9 mouse cellular contexts compared by ENCODE assay signal in genomic region chr1:152779071-152779737, GRCm38 (mm10). TPM values are rescaled to one million over a fixed set of nuclear protein-coding genes. Genes with fewer than 3 reads are reported as not detected.
DNase-seq lines count a peak whose midpoint lies in the region; ATAC-seq and TF ChIP-seq lines count a peak whose summit lies in the region.
"Had no signal": no experiment of that assay in that cellular context is flagged by ENCODE, and none has a peak within 500 bp of the region (broad histone marks: within the 10 kb centered on the region; RNA-seq: fewer than 3 reads in every experiment).

No protein-coding gene starts in this region.

- H3K9me3 ChIP-seq in hindbrain, postnatal 0 days (ENCODE audit: low read length): no peaks in the 10 kb centered on the region

- TF ChIP-seq CTCF in Patski (IDR thresholded peaks at IDR 0.05): peak; percentile 94
- peak; percentile 50; the same call in 1 of the 2 replicates for TF ChIP-seq CTCF in cerebellum, adult 2 months (IDR thresholded peaks at IDR 0.05; ENCODE audit: borderline replicate concordance, insufficient read depth, low read depth, low read length)
- TF ChIP-seq CTCF in hindbrain, postnatal 0 days (IDR thresholded peaks at IDR 0.05; ENCODE audit: low read depth): peak; percentile 64

- no peak overlapping the region for H3K4me3 ChIP-seq in cerebellum, adult 2 months (replicated peaks; ENCODE audit: insufficient read depth, low read depth, low read length)
- no peak overlapping the region for H3K4me3 ChIP-seq in hindbrain, postnatal 0 days (ENCODE audit: low read length)

- no peak for TF ChIP-seq POLR2A in cerebellum, adult 2 months (IDR thresholded peaks at IDR 0.05; ENCODE audit: borderline replicate concordance, insufficient read depth, low read length)

- CTCF ChIA-PET in Patski (lab: Charles Lee): interaction anchor here (1.2 to 1.7 kb wide), 4 partner anchors 11 to 159 kb away, joined by 3 to 6 read pairs (median 4); no protein-coding TSS in a partner anchor

- no peak for DNase-seq in Patski (ENCODE audit: low read depth, low spot score)
- DNase-seq in cerebellum, adult 2 months: peak; percentile 37 to 56
- peak; percentile 49 to 51 for DNase-seq in frontal cortex, postnatal 25 days (ENCODE audit: low spot score in 2 of 2)
- DNase-seq in hindbrain, postnatal 0 days (ENCODE audit: low spot score): peak; percentile 61
- DNase-seq in left cerebral cortex, adult 11 months (ENCODE audit: low spot score): peak; percentile 57
- DNase-seq in lung, postnatal 4 days: peak; percentile 73 to 81
- DNase-seq in right cerebral cortex, postnatal 25 days: peak; percentile 42
- DNase-seq in yolk sac, embryonic 10.5 days (ENCODE audit: low spot score): peak; percentile 68

- H3K27ac ChIP-seq in cerebellum, adult 2 months (ENCODE audit: insufficient read depth, low read length): no peak overlapping the region
- no peak overlapping the region for H3K27ac ChIP-seq in hindbrain, postnatal 0 days

- peak; percentile 57 for ATAC-seq in Patski
- 0 out of 2 replicates have a peak, but pooled peaks have one; percentile 45 for ATAC-seq in hindbrain, postnatal 0 days

- in situ Hi-C loops in Patski (cut with MboI; ENCODE audit: low pct_unique_long_range_greater_than_20kb): no loop called here

- H3K36me3 ChIP-seq in hindbrain, postnatal 0 days (ENCODE audit: insufficient read depth, low read length): peaks cover 11% of the 10 kb centered on the region

- H3K9ac ChIP-seq in hindbrain, postnatal 0 days (replicated peaks; ENCODE audit: low read length): no peak overlapping the region

- H3K27me3 ChIP-seq in Patski: no peaks in the 10 kb centered on the region
- H3K27me3 ChIP-seq in cerebellum, adult 2 months (ENCODE audit: control insufficient read depth, insufficient read depth, low read length): no peaks in the 10 kb centered on the region
- no peaks in the 10 kb centered on the region for H3K27me3 ChIP-seq in hindbrain, postnatal 0 days (ENCODE audit: insufficient read depth, low read length)

- POLR2A ChIA-PET in Patski (lab: Charles Lee): interaction anchor here (0.6 kb wide), 1 partner anchor 1521 kb away, joined by 3 read pairs; no protein-coding TSS in a partner anchor

- H3K4me1 ChIP-seq in cerebellum, adult 2 months (ENCODE audit: control insufficient read depth, insufficient read depth, low read length): no peaks in the 10 kb centered on the region
- no peaks in the 10 kb centered on the region for H3K4me1 ChIP-seq in hindbrain, postnatal 0 days (ENCODE audit: insufficient read depth, low read length)

- no peak overlapping the region for H3K4me2 ChIP-seq in hindbrain, postnatal 0 days (ENCODE audit: low read depth, low read length)

- 37% methylated on average over 10 of the region's 10 CpGs for WGBS in cerebellum, adult 2 months
- WGBS in hindbrain, postnatal 0 days: 37% methylated on average over 10 of the region's 10 CpGs

RNA-seq across cellular contexts. Expression of gene Arpc5, which starts 12.9 kb away (rescaled TPM):
- polyA plus RNA-seq in Patski (2021): 127 TPM
- polyA plus RNA-seq in cerebellum, adult 2 months (2012; rRNA removed): 71.3 and 72.0 TPM in 2 replicates
- 108 and 118 TPM in 2 replicates for total RNA-seq in hindbrain, postnatal 0 days (2014; rRNA removed)
- polyA plus RNA-seq in hindbrain, postnatal 0 days (2015; fragmentation: Nextera tagmentation; extraction: Ambion mirVana): 312 and 319 TPM in 2 replicates

RNA-seq across cellular contexts. Expression of gene Rgl1, which starts 13.1 kb away (rescaled TPM):
- polyA plus RNA-seq in Patski (2021): 51.6 TPM
- polyA plus RNA-seq in cerebellum, adult 2 months (2012; rRNA removed): 22.4 and 24.4 TPM in 2 replicates
- total RNA-seq in hindbrain, postnatal 0 days (2014; rRNA removed): 16.1 and 17.6 TPM in 2 replicates
- 16.0 and 17.0 TPM in 2 replicates for polyA plus RNA-seq in hindbrain, postnatal 0 days (2015; fragmentation: Nextera tagmentation; extraction: Ambion mirVana)

RNA-seq across cellular contexts. Expression of gene Ncf2, which starts 20.8 kb away (rescaled TPM):
- polyA plus RNA-seq in Patski (2021): 0.18 TPM
- 2.0 and 2.7 TPM in 2 replicates for polyA plus RNA-seq in cerebellum, adult 2 months (2012; rRNA removed)
- total RNA-seq in hindbrain, postnatal 0 days (2014; rRNA removed): 3.7 and 16.7 TPM in 2 replicates
- 1.8 and 3.5 TPM in 2 replicates for polyA plus RNA-seq in hindbrain, postnatal 0 days (2015; fragmentation: Nextera tagmentation; extraction: Ambion mirVana)

RNA-seq across cellular contexts. Expression of gene Apobec4, which starts 28.9 kb away (rescaled TPM):
- not detected for polyA plus RNA-seq in Patski (2021)
- polyA plus RNA-seq in cerebellum, adult 2 months (2012; rRNA removed): not detected in 2 replicates
- total RNA-seq in hindbrain, postnatal 0 days (2014; rRNA removed): not detected in 2 replicates
- polyA plus RNA-seq in hindbrain, postnatal 0 days (2015; fragmentation: Nextera tagmentation; extraction: Ambion mirVana): not detected in 2 replicates
- total RNA-seq: left cerebral cortex, postnatal 10 days had no signal
